Mouse (Mus musculus): ENCODE data around the gene Pofut1.

GRCm38 (mm10) chr2:153208149-153208548 is 33.2 kb upstream of the Pofut1 start:
- TF ChIP-seq CTCF (IDR thresholded peaks at IDR 0.05; ENCODE audit: borderline replicate concordance, extremely low read depth, insufficient read depth, insufficient read length) (no peak), POLR2A (IDR thresholded peaks at IDR 0.05; ENCODE audit: borderline replicate concordance, extremely low read depth, insufficient read depth, insufficient read length, poor library complexity, severe bottlenecking) (no peak)

Data from brain, embryonic 14.5 days (tissue).